Comparison of ENCODE assay signal across 9 mouse cellular contexts in the genomic region with DNA sequence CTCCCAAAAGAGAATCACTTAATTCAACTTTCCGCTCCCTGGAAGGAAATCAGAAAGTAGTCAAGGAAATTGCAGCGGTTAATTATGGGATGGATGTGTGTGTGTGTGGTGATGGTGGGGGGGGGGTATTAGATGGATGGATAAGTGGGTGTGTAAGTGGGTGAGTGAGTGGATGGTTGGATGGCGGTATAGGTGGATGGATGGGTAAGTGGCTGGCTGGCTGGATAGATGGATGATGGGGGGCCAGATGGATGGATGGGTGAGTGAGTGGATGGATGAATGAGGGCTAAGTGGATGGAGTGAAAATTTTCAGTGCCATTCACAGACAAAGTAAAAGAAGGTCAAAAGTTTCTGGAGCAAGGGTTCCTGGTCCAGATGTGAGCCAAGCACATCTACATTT. TPM values are rescaled to one million over a fixed set of nuclear protein-coding genes. Genes with fewer than 3 reads are reported as not detected.
DNase-seq lines count a peak whose midpoint lies in the region; ATAC-seq and TF ChIP-seq lines count a peak whose summit lies in the region.
"Had no signal": no experiment of that assay in that cellular context is flagged by ENCODE, and none has a peak within 500 bp of the region (broad histone marks: within the 10 kb centered on the region; RNA-seq: fewer than 3 reads in every experiment).

No protein-coding gene starts in this region.

- no peak overlapping the region for H3K27ac ChIP-seq in left cerebral cortex, adult 2 months
- H3K27ac ChIP-seq in embryonic facial prominence, embryonic 14.5 days (replicated peaks; ENCODE audit: low read depth, low read length) = peak overlapping the region; percentile 83; the same call in 1 of the 2 replicates
- no peak overlapping the region for H3K27ac ChIP-seq in intestine, embryonic 15.5 days

- peak overlapping the region; percentile 75 for H3K4me2 ChIP-seq in embryonic facial prominence, embryonic 14.5 days (ENCODE audit: low read depth, low read length)
- peak overlapping the region; percentile 87 for H3K4me2 ChIP-seq in intestine, embryonic 15.5 days (replicated peaks)
- peak overlapping the region; percentile 95 for H3K4me2 ChIP-seq in myocyte (ENCODE audit: low read depth)

- peak overlapping the region; percentile 66 for H3K4me3 ChIP-seq in left cerebral cortex, adult 2 months
- H3K4me3 ChIP-seq in embryonic facial prominence, embryonic 14.5 days (ENCODE audit: low read depth, low read length) = peak overlapping the region; percentile 82
- H3K4me3 ChIP-seq in intestine, embryonic 15.5 days (replicated peaks) = peak overlapping the region; percentile 66
- H3K4me3 ChIP-seq in myocyte = peak overlapping the region; percentile 52

- H3K27me3 ChIP-seq in embryonic facial prominence, embryonic 14.5 days (replicated peaks; ENCODE audit: control insufficient read depth, insufficient read depth, low read length) = no peaks in the 10 kb centered on the region
- H3K27me3 ChIP-seq in intestine, embryonic 15.5 days (replicated peaks) = no peaks in the 10 kb centered on the region
- no peaks in the 10 kb centered on the region for H3K27me3 ChIP-seq in myocyte (ENCODE audit: control insufficient read depth, insufficient read depth, insufficient read length)

- no peak for TF ChIP-seq POLR2A in myocyte (IDR thresholded peaks at IDR 0.05; ENCODE audit: insufficient read length, low read depth)

- H3K9ac ChIP-seq in embryonic facial prominence, embryonic 14.5 days (ENCODE audit: low read depth, low read length) = peak overlapping the region; percentile 86
- H3K9ac ChIP-seq in intestine, embryonic 15.5 days = peak overlapping the region; percentile 75

- no peak for DNase-seq in left cerebral cortex, adult 2 months (ENCODE audit: extremely low spot score in 1 of 2, low spot score in 2 of 2)
- DNase-seq in left cerebral cortex, adult 18-20 months (ENCODE audit: low spot score in 2 of 2) = no peak
- DNase-seq in embryonic facial prominence, embryonic 14.5 days (ENCODE audit: low spot score) = no peak
- no peak for DNase-seq in urinary bladder, postnatal 4 days (ENCODE audit: low spot score in 2 of 2)
- DNase-seq in frontal cortex, postnatal 36 days (ENCODE audit: low spot score in 2 of 2) = no peak
- DNase-seq in testis, postnatal 10 days (ENCODE audit: low spot score) = no peak

- peaks cover 21% of the 10 kb centered on the region for H3K79me2 ChIP-seq in myocyte (ENCODE audit: control insufficient read depth, insufficient read depth)

- no peak for ATAC-seq in embryonic facial prominence, embryonic 14.5 days (ENCODE audit: low read depth)
- ATAC-seq in intestine, embryonic 15.5 days = no peak

- WGBS in embryonic facial prominence, embryonic 14.5 days = 41% methylated on average over 3 of the region's 3 CpGs
- 49% methylated on average over 3 of the region's 3 CpGs for WGBS in intestine, embryonic 15.5 days

- H3ac ChIP-seq in myocyte (ENCODE audit: control insufficient read depth, insufficient read length) = peak overlapping the region; percentile 53

- intact Hi-C loops in left cerebral cortex, adult 2 months (cut with DNase I) = no loop called here

- TF ChIP-seq CTCF in left cerebral cortex, adult 2 months (IDR thresholded peaks at IDR 0.05) = no peak

- peaks cover 61% of the 10 kb centered on the region for H3K4me1 ChIP-seq in embryonic facial prominence, embryonic 14.5 days (ENCODE audit: control insufficient read depth, insufficient read depth, low read length)
- H3K4me1 ChIP-seq in intestine, embryonic 15.5 days (replicated peaks) = peaks cover 20% of the 10 kb centered on the region

- no peaks in the 10 kb centered on the region for H3K36me3 ChIP-seq in embryonic facial prominence, embryonic 14.5 days (ENCODE audit: control insufficient read depth, insufficient read depth, low read length)
- no peaks in the 10 kb centered on the region for H3K36me3 ChIP-seq in intestine, embryonic 15.5 days
- no peaks in the 10 kb centered on the region for H3K36me3 ChIP-seq in myocyte (ENCODE audit: control insufficient read depth, insufficient read depth)

- H3K9me3 ChIP-seq in embryonic facial prominence, embryonic 14.5 days (ENCODE audit: control insufficient read depth, low read length) = no peaks in the 10 kb centered on the region
- no peaks in the 10 kb centered on the region for H3K9me3 ChIP-seq in intestine, embryonic 15.5 days

TF ChIP-seq in myocyte, 11 proteins besides CTCF, POLR2A, EP300 and RAD21:
- no peak for TF ChIP-seq POLR2AphosphoS2 (IDR thresholded peaks at IDR 0.05; ENCODE audit: insufficient read length, low read depth)
- TF ChIP-seq SRF (IDR thresholded peaks at IDR 0.05; ENCODE audit: control insufficient read depth, insufficient read length, low read depth) = no peak
- no peak for TF ChIP-seq CEBPB (IDR thresholded peaks at IDR 0.05; ENCODE audit: insufficient read depth, poor library complexity, severe bottlenecking)
- no peak for TF ChIP-seq REST (IDR thresholded peaks at IDR 0.05; ENCODE audit: insufficient read depth, insufficient read length)
- TF ChIP-seq MYOG (IDR thresholded peaks at IDR 0.05; ENCODE audit: control insufficient read depth in 1 of 3, insufficient read depth in 1 of 3, insufficient read length in 2 of 3, low read depth in 2 of 3) = no peak
- TF ChIP-seq MYOD1 (IDR thresholded peaks at IDR 0.05; ENCODE audit: control insufficient read depth in 1 of 3, insufficient read length in 2 of 3, low read depth in 2 of 3) = no peak
- no peak for TF ChIP-seq MAX (IDR thresholded peaks at IDR 0.05; ENCODE audit: low read depth)
- TF ChIP-seq TCF3 (IDR thresholded peaks at IDR 0.05; ENCODE audit: insufficient read length, low read depth) = no peak
- no peak for TF ChIP-seq E2F4 (IDR thresholded peaks at IDR 0.05; ENCODE audit: insufficient read depth)
- no peak for TF ChIP-seq TCF12 (IDR thresholded peaks at IDR 0.05; ENCODE audit: insufficient read depth, poor library complexity, severe bottlenecking)
- no peak for TF ChIP-seq USF1 (IDR thresholded peaks at IDR 0.05; ENCODE audit: low read depth)

RNA-seq across cellular contexts. Expression of a gene that starts 0.5 kb away (rescaled TPM):
- 10 to 100 TPM; 14.2 to 14.4 TPM for total RNA-seq in left cerebral cortex, adult 2 months (2021)
- total RNA-seq in left cerebral cortex, adult 18-20 months (2021) = 10 to 100 TPM; 12.1 to 12.6 TPM
- polyA plus RNA-seq in embryonic facial prominence, embryonic 14.5 days (2014; fragmentation: Nextera tagmentation; extraction: Ambion mirVana) = 83.8 and 102 TPM in 2 replicates
- polyA plus RNA-seq in intestine, embryonic 15.5 days (2015; fragmentation: Nextera tagmentation; extraction: Ambion mirVana) = 38.0 and 38.8 TPM in 2 replicates
- polyA plus RNA-seq in myocyte (2012; fragmentation: generic; extraction: Trizol) = 77.2 TPM

RNA-seq across cellular contexts. Expression of a gene that starts 3.7 kb away (rescaled TPM):
- total RNA-seq in left cerebral cortex, adult 2 months (2021) = 10 to 100 TPM; 28.9 to 31.2 TPM
- 10 to 100 TPM; 29.6 to 32.6 TPM for total RNA-seq in left cerebral cortex, adult 18-20 months (2021)
- 23.0 and 23.4 TPM in 2 replicates for polyA plus RNA-seq in embryonic facial prominence, embryonic 14.5 days (2014; fragmentation: Nextera tagmentation; extraction: Ambion mirVana)
- polyA plus RNA-seq in intestine, embryonic 15.5 days (2015; fragmentation: Nextera tagmentation; extraction: Ambion mirVana) = 17.5 and 18.4 TPM in 2 replicates
- 49.9 TPM for polyA plus RNA-seq in myocyte (2012; fragmentation: generic; extraction: Trizol)

RNA-seq across cellular contexts. Expression of a gene that starts 32.5 kb away (rescaled TPM):
- total RNA-seq in left cerebral cortex, adult 2 months (2021) = 100 to 1,000 TPM; 181 to 199 TPM
- 100 to 1,000 TPM; 198 to 204 TPM for total RNA-seq in left cerebral cortex, adult 18-20 months (2021)
- 37.0 and 37.5 TPM in 2 replicates for polyA plus RNA-seq in embryonic facial prominence, embryonic 14.5 days (2014; fragmentation: Nextera tagmentation; extraction: Ambion mirVana)
- 42.4 and 42.5 TPM in 2 replicates for polyA plus RNA-seq in intestine, embryonic 15.5 days (2015; fragmentation: Nextera tagmentation; extraction: Ambion mirVana)
- 75.8 TPM for polyA plus RNA-seq in myocyte (2012; fragmentation: generic; extraction: Trizol)

RNA-seq across cellular contexts. Expression of a gene that starts 48.6 kb away (rescaled TPM):
- not detected for total RNA-seq in left cerebral cortex, adult 2 months (2021)
- total RNA-seq in left cerebral cortex, adult 18-20 months (2021) = not detected
- polyA plus RNA-seq in embryonic facial prominence, embryonic 14.5 days (2014; fragmentation: Nextera tagmentation; extraction: Ambion mirVana) = 0.28 TPM in 1 of 2 replicates, not detected in the other
- polyA plus RNA-seq in intestine, embryonic 15.5 days (2015; fragmentation: Nextera tagmentation; extraction: Ambion mirVana) = not detected in 2 replicates
- polyA plus RNA-seq in myocyte (2012; fragmentation: generic; extraction: Trizol) = 0.26 TPM
- total RNA-seq: gastrocnemius, adult 8-10 months had no signal
